Mouse (Mus musculus): ENCODE measurements at regions not wholly inside any gene's neighbourhood (a gene's known extent, or its start where the extent isn't known, plus 50 kb on each side); places are given as distances from the start of the nearest gene placed in this dataset.

GRCm38 (mm10) chr16:52931978-52932377 is 478.1 kb upstream of the Alcam start:
- TF ChIP-seq CTCF (IDR thresholded peaks at IDR 0.05; ENCODE audit: borderline replicate concordance, insufficient read depth, low read length) = no peak
- no peak for TF ChIP-seq POLR2A (IDR thresholded peaks at IDR 0.05; ENCODE audit: low read depth, low read length)

Measured in embryonic fibroblast, embryonic 13.5 days (primary cell).